Mouse (Mus musculus) G1E (cell line): Measurements from ENCODE around the gene Edc3.

Source experiments
- CTCF ChIP-seq: IDR thresholded peaks from 2 replicates; pipeline ENCODE4 v1.5.1; 2012; ENCODE audit warnings: low read depth, low read length, inconsistent platforms, mixed read lengths
- GATA1 ChIP-seq: IDR thresholded peaks from 2 replicates; pipeline ENCODE4 v1.6.1; 2012; ENCODE audit warnings: borderline replicate concordance, low read length, inconsistent platforms, mixed read lengths
- TAL1 ChIP-seq: conservative IDR thresholded peaks from 2 replicates; pipeline ENCODE4 v1.6.1; 2012; ENCODE audit warnings: low read depth, low read length, inconsistent platforms, mixed read lengths

GRCm38 (mm10) chr9:57748831-57749230, 40.5 kb downstream of the Edc3 start:
- TF ChIP-seq CTCF (no peak), GATA1 (no peak), TAL1 (no peak)
